Mouse (Mus musculus) CH12.LX (cell line): ENCODE results near the gene Arel1. TPM values are rescaled to one million over a fixed set of nuclear protein-coding genes. Genes with fewer than 3 reads are reported as not detected.

Experiments used
- DNase-seq: peaks from one replicate; pipeline ENCODE4 v3.0.0-alpha.2; 2013; ENCODE audit errors: extremely low read depth
- H3K27ac ChIP-seq: 2 replicates; pipeline ENCODE4 v1.5.1; 2012; ENCODE audit warnings: low read depth, mild to moderate bottlenecking, control low read depth, moderate library complexity; ENCODE audit not compliant: insufficient read depth
- H3K27me3 ChIP-seq: replicated peaks from 2 replicates; pipeline ENCODE3; 2012; ENCODE audit warnings: inconsistent platforms
- H3K36me3 ChIP-seq, 2 experiments: replicated peaks in 1 of 2; 2 replicates each; pipeline versions ENCODE3 to v1.6.1; 2012; ENCODE audit warnings: inconsistent platforms in 1 of 2, low read length in 1 of 2, mild to moderate bottlenecking in 1 of 2, mixed read lengths in 1 of 2, moderate library complexity in 1 of 2; ENCODE audit not compliant: control insufficient read depth in 1 of 2, insufficient read depth in 1 of 2
- H3K4me1 ChIP-seq, 2 experiments: 2 replicates each; pipeline ENCODE4 v1.6.1; 2012; ENCODE audit warnings: inconsistent platforms in 1 of 2, moderate library complexity in 1 of 2; ENCODE audit not compliant: insufficient read depth in 2 of 2, control insufficient read depth in 1 of 2
- H3K4me2 ChIP-seq: 2 replicates; pipeline ENCODE4 v1.6.1; 2012; ENCODE audit warnings: low read depth, mild to moderate bottlenecking, control low read depth; ENCODE audit not compliant: poor library complexity, insufficient read depth, severe bottlenecking
- H3K4me3 ChIP-seq, 3 experiments: fragments of 150-350 bp in 1 of 3; sonication (generic) in 1 of 3; replicated peaks in 1 of 3; 2 replicates each; pipeline versions ENCODE3 to v1.5.1; 2011 to 2012; ENCODE audit warnings: low read depth in 2 of 3, low read length in 2 of 3, mild to moderate bottlenecking in 2 of 3, moderate library complexity in 2 of 3, control low read depth in 1 of 3, improper control_type of control experiment in 1 of 3, inconsistent platforms in 1 of 3, mixed read lengths in 1 of 3; ENCODE audit not compliant: poor library complexity in 1 of 3
- H3K79me2 ChIP-seq: replicated peaks from 2 replicates; pipeline ENCODE4 v1.6.1; 2012; ENCODE audit warnings: mild to moderate bottlenecking, moderate library complexity; ENCODE audit not compliant: control insufficient read depth, poor library complexity, insufficient read depth, severe bottlenecking; ENCODE audit errors: extremely low read depth
- H3K9ac ChIP-seq: 2 replicates; pipeline ENCODE4 v1.6.1; 2012; ENCODE audit warnings: low read depth, mild to moderate bottlenecking, control low read depth, moderate library complexity; ENCODE audit not compliant: insufficient read depth
- H3K9me3 ChIP-seq: replicated peaks from 2 replicates; pipeline ENCODE3; 2012; ENCODE audit warnings: low read length, inconsistent platforms, mixed read lengths
- BHLHE40 ChIP-seq: IDR thresholded peaks from 2 replicates; pipeline ENCODE4 v1.6.1; 2011; ENCODE audit warnings: mild to moderate bottlenecking, low read depth, low read length, improper control_type of control experiment
- CHD1 ChIP-seq: IDR thresholded peaks from 2 replicates; pipeline ENCODE4 v1.6.1; 2012; ENCODE audit warnings: low read depth, low read length, improper control_type of control experiment, inconsistent platforms
- CHD2 ChIP-seq: IDR thresholded peaks from 2 replicates; pipeline ENCODE4 v1.6.1; 2011; ENCODE audit warnings: low read length, improper control_type of control experiment
- CTCF ChIP-seq, 2 experiments: IDR thresholded peaks in 1 of 2; conservative IDR thresholded peaks in 1 of 2; 2 replicates each; pipeline ENCODE4 v1.5.1; 2011 to 2012; ENCODE audit warnings: low read depth in 2 of 2, low read length in 2 of 2, improper control_type of control experiment in 1 of 2, inconsistent platforms in 1 of 2, mild to moderate bottlenecking in 1 of 2, moderate library complexity in 1 of 2
- ELF1 ChIP-seq: IDR thresholded peaks from 2 replicates; pipeline ENCODE4 v1.6.1; 2014; ENCODE audit warnings: low read depth, mild to moderate bottlenecking, inconsistent platforms, low read length, improper control_type of control experiment
- EP300 ChIP-seq: IDR thresholded peaks from 2 replicates; pipeline ENCODE4 v1.6.1; 2011; ENCODE audit warnings: low read length, improper control_type of control experiment
- ETS1 ChIP-seq: conservative IDR thresholded peaks from 2 replicates; pipeline ENCODE4 v1.6.1; 2012; ENCODE audit warnings: low read depth, mild to moderate bottlenecking, inconsistent platforms, low read length, improper control_type of control experiment, moderate library complexity
- GABPA ChIP-seq: IDR thresholded peaks from 2 replicates; pipeline ENCODE4 v1.6.1; 2012; ENCODE audit warnings: low read depth, low read length, improper control_type of control experiment, inconsistent platforms; ENCODE audit not compliant: insufficient replicate concordance
- HCFC1 ChIP-seq: IDR thresholded peaks from 2 replicates; pipeline ENCODE4 v1.6.1; 2012; ENCODE audit warnings: low read depth, mild to moderate bottlenecking, inconsistent platforms, low read length, improper control_type of control experiment
- IRF4 ChIP-seq: IDR thresholded peaks from 2 replicates; pipeline ENCODE4 v1.6.1; 2014; ENCODE audit warnings: low read depth, mild to moderate bottlenecking, inconsistent platforms, low read length, improper control_type of control experiment
- JUN ChIP-seq: IDR thresholded peaks from 2 replicates; pipeline ENCODE4 v1.6.1; 2011; ENCODE audit warnings: low read depth, mild to moderate bottlenecking, low read length, improper control_type of control experiment, moderate library complexity; ENCODE audit not compliant: insufficient read depth
- JUND ChIP-seq: conservative IDR thresholded peaks from 2 replicates; pipeline ENCODE4 v1.6.1; 2011; ENCODE audit warnings: low read depth, low read length, improper control_type of control experiment
- KAT2A ChIP-seq: IDR thresholded peaks from 2 replicates; pipeline ENCODE4 v1.6.1; 2012; ENCODE audit warnings: low read length, improper control_type of control experiment, inconsistent platforms; ENCODE audit not compliant: insufficient replicate concordance
- MAFK ChIP-seq: IDR thresholded peaks from 2 replicates; pipeline ENCODE4 v1.6.1; 2011; ENCODE audit warnings: low read length, improper control_type of control experiment; ENCODE audit not compliant: insufficient replicate concordance
- MAX ChIP-seq: IDR thresholded peaks from 2 replicates; pipeline ENCODE4 v1.6.1; 2011; ENCODE audit warnings: low read length, improper control_type of control experiment
- MAZ ChIP-seq: IDR thresholded peaks from 2 replicates; pipeline ENCODE4 v1.6.1; 2012; ENCODE audit warnings: low read depth, mild to moderate bottlenecking, inconsistent platforms, low read length, improper control_type of control experiment, moderate library complexity
- MEF2A ChIP-seq: IDR thresholded peaks from 2 replicates; pipeline ENCODE4 v1.6.1; 2014; ENCODE audit warnings: low read depth, mild to moderate bottlenecking, inconsistent platforms, low read length, improper control_type of control experiment, borderline replicate concordance
- MXI1 ChIP-seq: IDR thresholded peaks from 2 replicates; pipeline ENCODE4 v1.6.1; 2011; ENCODE audit warnings: mild to moderate bottlenecking, low read depth, low read length, improper control_type of control experiment
- NELFE ChIP-seq: IDR thresholded peaks from 2 replicates; pipeline ENCODE4 v1.6.1; 2011; ENCODE audit warnings: low read depth, low read length, improper control_type of control experiment
- POLR2AphosphoS2 ChIP-seq: IDR thresholded peaks from 2 replicates; pipeline ENCODE4 v1.6.1; 2011; ENCODE audit warnings: low read depth, low read length, improper control_type of control experiment
- RCOR1 ChIP-seq: conservative IDR thresholded peaks from 2 replicates; pipeline ENCODE4 v1.6.1; 2012; ENCODE audit warnings: low read depth, mild to moderate bottlenecking, inconsistent platforms, low read length, improper control_type of control experiment
- SIN3A ChIP-seq: IDR thresholded peaks from 2 replicates; pipeline ENCODE4 v1.6.1; 2012; ENCODE audit warnings: low read length, improper control_type of control experiment, inconsistent platforms
- SMC3 ChIP-seq: IDR thresholded peaks from 2 replicates; pipeline ENCODE4 v1.6.1; 2011; ENCODE audit warnings: low read depth, low read length, improper control_type of control experiment
- TCF12 ChIP-seq: IDR thresholded peaks from 2 replicates; pipeline ENCODE4 v1.6.1; 2014; ENCODE audit warnings: low read depth, mild to moderate bottlenecking, inconsistent platforms, low read length, improper control_type of control experiment
- UBTF ChIP-seq: IDR thresholded peaks from 2 replicates; pipeline ENCODE4 v1.6.1; 2012; ENCODE audit warnings: low read depth, mild to moderate bottlenecking, inconsistent platforms, low read length, improper control_type of control experiment, moderate library complexity
- USF1 ChIP-seq: IDR thresholded peaks from 2 replicates; pipeline ENCODE4 v1.6.1; 2014; ENCODE audit warnings: low read depth, mild to moderate bottlenecking, inconsistent platforms, low read length, improper control_type of control experiment
- ZC3H11A ChIP-seq: IDR thresholded peaks from 2 replicates; pipeline ENCODE4 v1.6.1; 2012; ENCODE audit warnings: low read depth, mild to moderate bottlenecking, inconsistent platforms, low read length, improper control_type of control experiment
- ZKSCAN1 ChIP-seq: IDR thresholded peaks from 2 replicates; pipeline ENCODE4 v1.6.1; 2012; ENCODE audit warnings: low read depth, inconsistent platforms, low read length, improper control_type of control experiment, borderline replicate concordance
- ZMIZ1 ChIP-seq: IDR thresholded peaks from 2 replicates; pipeline ENCODE4 v1.6.1; 2012; ENCODE audit warnings: low read depth, mild to moderate bottlenecking, inconsistent platforms, low read length, improper control_type of control experiment
- ZNF384 ChIP-seq: IDR thresholded peaks from 2 replicates; pipeline ENCODE4 v1.6.1; 2012; ENCODE audit warnings: low read depth, low read length, improper control_type of control experiment, inconsistent platforms
- dilution Hi-C: fragments of 300-500 bp; cut with MboI; formaldehyde crosslinking; loops from 2 replicates; pipeline ENCODE4 v1.14.3; 2020; ENCODE audit warnings: low sequenced_read_pairs; ENCODE audit not compliant: extremely low pct_unique_long_range_greater_than_20kb, extremely low pct_ligation_motif_present
- in situ Hi-C: fragments of 300-500 bp; cut with MboI; formaldehyde crosslinking; loops from 3 replicates; pipeline ENCODE4 v1.14.3; 2019; ENCODE audit warnings: low sequenced_read_pairs, low pct_ligation_motif_present, low pct_unique_long_range_greater_than_20kb, mixed read lengths
- polyA plus RNA-seq: library from polyadenylated mRNA; unstranded; fragments of >175 nt; gene quantifications from 2 replicates; pipeline ENCODE4 v1.2.1, GENCODE M21; 2012; ENCODE audit warnings: low read depth; ENCODE audit not compliant: insufficient read length
- total RNA-seq, 2 experiments: library from RNA; depleted of rRNA; stranded (reverse); fragments of 300-350 nt in 1 of 2; fragments of >200 nt in 1 of 2; gene quantifications; 2 replicates each; pipeline ENCODE4 v1.2.3; 2012 to 2014

Arel1 gene
- total and polyA plus RNA-seq, 3 experiments = 16.9 to 22.5 (median 21.6) TPM

GRCm38 (mm10) chr12:84940343-84940742, 30.4 kb downstream of the Arel1 start:
- DNase-seq = no peak
- Histone ChIP-seq H3K9me3 (no peaks in the 10 kb centered on the region), H3K27me3 (no peaks in the 10 kb centered on the region), H3K4me3 (peak overlapping the region in 1 of 3 experiments; percentile 12), H3K4me1 (peaks cover 17 to 18% of the 10 kb centered on the region in 2 experiments), H3K9ac (no peak overlapping the region), H3K36me3 (peaks cover 46 to 76% of the 10 kb centered on the region in 2 experiments), H3K27ac (peak overlapping the region; percentile 80), H3K4me2 (peak overlapping the region; percentile 49), H3K79me2 (no peaks in the 10 kb centered on the region)
- in situ Hi-C loops = no loop called here
- TF ChIP-seq BHLHE40 (peak; percentile 57; the same call in 1 of the 2 replicates), CHD2 (peak; percentile 71), ZKSCAN1 (no peak), ZC3H11A (no peak), ETS1 (peak; percentile 38; the same call in 1 of the 2 replicates), HCFC1 (0 out of 2 replicates have a peak, but pooled peaks have one; percentile 25), MAFK (no peak), TCF12 (peak; percentile 76), MAX (peak; percentile 42; the same call in 1 of the 2 replicates), MXI1 (peak; percentile 65; the same call in 1 of the 2 replicates), ELF1 (no peak), GABPA (no peak), SIN3A (peak; percentile 26; the same call in 1 of the 2 replicates), MEF2A (0 out of 2 replicates have a peak, but pooled peaks have one; percentile 25), MAZ (0 out of 2 replicates have a peak, but pooled peaks have one; percentile 36), EP300 (peak; percentile 74), IRF4 (peak; percentile 84)
- dilution Hi-C loops = no loop called here

- DNase-seq = no peak
- Histone ChIP-seq H3K4me1 (peaks cover 17 to 18% of the 10 kb centered on the region in 2 experiments), H3K27me3 (no peaks in the 10 kb centered on the region), H3K36me3 (peaks cover 50 to 77% of the 10 kb centered on the region in 2 experiments), H3K4me3 (no peak overlapping the region), H3K9ac (no peak overlapping the region), H3K4me2 (no peak overlapping the region), H3K9me3 (no peaks in the 10 kb centered on the region), H3K79me2 (no peaks in the 10 kb centered on the region), H3K27ac (no peak overlapping the region)
- in situ Hi-C loops = no loop called here
- dilution Hi-C loops = no loop called here
- no peak for TF ChIP-seq MXI1
- no peak for TF ChIP-seq POLR2AphosphoS2
- TF ChIP-seq MEF2A = no peak
- TF ChIP-seq CHD1 = no peak
- no peak for TF ChIP-seq CTCF (conservative IDR thresholded peaks at IDR 0.05 in 1 of 2, IDR thresholded peaks at IDR 0.05 in 1 of 2; ENCODE audit: low read depth in 2 of 2, low read length in 2 of 2)
- no peak for TF ChIP-seq RCOR1
- TF ChIP-seq SMC3 = no peak
- TF ChIP-seq MAX = no peak
- TF ChIP-seq ZNF384 = no peak
- TF ChIP-seq ZMIZ1 = no peak
- no peak for TF ChIP-seq ZKSCAN1
- TF ChIP-seq JUN = no peak
- TF ChIP-seq ZC3H11A = no peak
- TF ChIP-seq USF1 = no peak
- no peak for TF ChIP-seq JUND
- no peak for TF ChIP-seq KAT2A
- no peak for TF ChIP-seq NELFE
- TF ChIP-seq UBTF = no peak
- TF ChIP-seq SIN3A = no peak
- no peak for TF ChIP-seq MAFK
Measured at GRCm38 (mm10) chr12:84939117-84939516, 31.6 kb downstream of the Arel1 start.
